Mouse (Mus musculus) ES-Bruce4 (cell line): ENCODE measurements around the gene Obp2b.

Source experiments
- CTCF ChIP-seq: IDR thresholded peaks from one replicate; pipeline ENCODE4 v1.8.1; 2011; ENCODE audit warnings: low read depth, low read length
- POLR2A ChIP-seq: IDR thresholded peaks from one replicate; pipeline ENCODE4 v1.8.1; 2011; ENCODE audit warnings: low read length; ENCODE audit not compliant: insufficient read depth

DNA sequence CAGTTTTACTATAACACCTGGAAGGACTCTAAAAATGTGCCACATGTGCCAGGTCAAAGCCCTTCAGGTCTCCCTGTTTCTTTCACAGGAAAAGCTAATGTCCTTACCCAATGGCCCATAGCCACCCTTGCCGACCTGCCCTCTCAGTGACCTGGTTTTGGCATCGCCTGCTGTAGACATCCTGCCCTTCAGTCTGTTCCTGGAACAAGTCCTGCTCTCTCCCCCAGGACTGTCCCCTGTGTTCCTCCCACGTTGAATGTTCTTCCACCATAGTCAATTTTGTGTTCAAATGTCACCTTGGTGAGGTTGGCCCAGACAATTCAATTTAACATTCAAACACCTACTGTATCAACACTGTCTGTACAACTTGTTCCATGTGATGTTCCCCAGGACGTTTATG lies 39.9 kb upstream of the Obp2b start:
- TF ChIP-seq CTCF, result no peak
- no peak for TF ChIP-seq POLR2A
